Mouse (Mus musculus) retina, embryonic 14.5 days (tissue): ENCODE results near the gene Hspbap1.
A peak's percentile ranks its signal among the peaks of the same experiment; 100 is the strongest.

Source experiments
- DNase-seq: peaks from one replicate; pipeline ENCODE4 v3.0.0-alpha.2; 2015; ENCODE audit warnings: low spot score

The Hspbap1 gene

DNA sequence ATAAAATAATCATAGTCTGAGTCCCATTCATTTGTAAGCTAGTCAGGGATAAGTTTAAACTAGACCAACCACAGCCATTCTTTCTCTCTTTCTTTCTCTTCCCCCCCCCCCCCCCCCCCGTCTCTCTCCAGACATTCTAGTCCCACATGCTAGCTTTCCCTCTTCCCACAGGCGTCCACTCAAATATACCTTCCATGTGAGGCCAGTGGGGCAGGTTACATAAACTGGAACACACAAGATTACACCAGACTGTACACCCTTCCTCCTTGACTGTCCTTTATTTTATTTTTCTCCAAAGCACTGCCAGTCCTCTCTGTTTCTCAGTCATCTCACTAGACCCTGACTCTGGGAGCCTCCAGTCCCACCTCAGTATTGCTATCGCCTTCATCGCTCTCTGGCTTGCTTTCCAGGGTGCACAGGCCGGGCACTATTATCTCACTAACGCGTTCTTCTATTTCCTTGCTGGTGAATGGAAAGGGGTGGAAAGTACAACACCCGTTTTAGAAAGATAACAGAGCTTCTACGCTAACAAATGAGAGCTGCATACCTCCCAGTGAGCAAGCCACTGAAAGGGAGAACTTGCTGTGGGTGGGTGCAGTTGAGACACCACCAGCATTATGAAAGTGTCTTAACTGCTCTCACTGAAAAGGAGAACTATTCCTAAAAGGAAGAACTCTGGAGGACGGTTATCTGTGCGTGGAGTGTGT lies 6.4 kb upstream of the Hspbap1 start:
- DNase-seq = no peak

- DNase-seq = no peak
Measured at GRCm38 (mm10) chr16:35764941-35765340, 5.2 kb upstream of the Hspbap1 start.

DNA sequence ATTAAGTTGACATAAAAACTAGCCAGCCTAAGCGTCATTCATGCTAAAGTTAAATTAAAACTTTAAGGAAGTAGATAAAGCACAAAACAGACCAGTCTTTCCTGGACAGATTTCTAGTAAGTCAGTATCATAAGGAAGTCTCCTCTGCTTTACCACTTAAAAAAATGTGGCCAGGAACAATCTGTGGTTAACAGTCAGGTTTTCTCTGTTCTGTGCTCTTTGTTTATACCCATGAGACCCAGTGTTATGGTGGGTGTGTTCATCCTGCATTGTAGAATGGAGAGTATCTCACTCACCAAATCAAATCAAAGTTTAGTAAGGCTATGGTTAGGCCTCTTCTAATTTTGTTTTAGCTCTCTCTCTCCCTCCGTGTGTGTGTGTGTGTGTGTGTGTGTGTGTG lies 4.7 kb upstream of the Hspbap1 start:
- DNase-seq = no peak

GRCm38 (mm10) chr16:35766366-35766765 lies 3.8 kb upstream of the Hspbap1 start:
- no peak for DNase-seq

DNA sequence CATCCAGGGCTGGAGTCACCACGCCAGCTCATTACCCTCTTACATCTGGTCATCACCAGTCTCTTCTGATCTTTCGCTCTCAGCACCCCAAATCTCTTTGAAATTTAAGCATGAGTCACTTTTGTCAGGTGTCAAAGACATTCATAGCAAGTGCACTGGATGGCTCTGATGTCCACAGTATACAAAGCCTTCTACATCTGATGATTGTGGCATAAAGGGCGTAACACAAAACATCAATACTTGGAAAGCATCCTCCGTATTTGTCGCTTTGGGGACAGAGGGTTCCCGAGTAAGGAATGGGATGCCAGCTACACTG lies 1.7 kb upstream of the Hspbap1 start:
- no peak for DNase-seq

DNA sequence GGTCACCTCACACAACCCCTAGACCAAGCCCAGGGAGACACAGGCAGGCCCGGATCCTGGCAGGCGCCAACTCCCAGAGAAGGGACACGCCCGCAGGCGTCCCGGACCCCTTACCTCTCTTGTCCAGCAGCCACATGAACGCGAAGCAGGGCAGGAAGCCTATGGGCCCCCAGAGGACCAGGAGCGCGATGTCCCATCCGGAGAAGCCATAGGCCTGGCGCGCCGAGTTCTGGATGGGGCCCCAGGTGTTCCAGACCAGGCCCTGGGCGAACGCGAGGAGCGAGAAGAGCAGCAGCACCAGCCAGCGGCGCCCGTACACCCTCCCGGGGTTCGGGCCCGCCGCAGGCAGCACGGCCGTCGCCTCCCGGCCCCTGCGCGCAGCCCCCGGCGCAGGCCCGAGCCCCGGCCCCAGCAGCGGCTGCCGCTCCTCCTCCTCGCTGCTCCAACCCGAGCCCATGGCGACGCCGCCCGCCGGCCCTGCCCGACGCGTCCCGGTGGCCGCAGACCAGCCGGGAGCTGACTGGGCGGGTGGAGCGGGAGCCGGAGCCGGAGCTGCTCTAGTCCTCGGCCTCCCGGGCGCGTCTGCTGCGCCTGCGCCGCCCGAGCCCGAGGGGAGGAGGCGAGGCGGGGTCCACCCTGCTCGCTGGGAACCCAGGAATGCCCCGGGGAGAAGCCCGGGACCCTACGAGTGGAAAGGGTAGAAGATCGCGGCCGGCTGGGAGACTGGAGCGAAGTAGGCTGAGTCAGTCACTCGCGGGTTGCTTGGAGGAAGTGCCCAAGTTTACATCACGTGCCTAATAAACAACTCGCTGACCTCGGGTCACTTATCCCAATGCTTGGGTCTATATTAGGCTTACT lies 1.2 kb upstream of the Hspbap1 start, which contains the start of gene Dirc2:
Gene Dirc2, minus strand, starts transcription at position 572 of the 858 bp plus-strand sequence.
- DNase-seq = peak; percentile 80

DNA sequence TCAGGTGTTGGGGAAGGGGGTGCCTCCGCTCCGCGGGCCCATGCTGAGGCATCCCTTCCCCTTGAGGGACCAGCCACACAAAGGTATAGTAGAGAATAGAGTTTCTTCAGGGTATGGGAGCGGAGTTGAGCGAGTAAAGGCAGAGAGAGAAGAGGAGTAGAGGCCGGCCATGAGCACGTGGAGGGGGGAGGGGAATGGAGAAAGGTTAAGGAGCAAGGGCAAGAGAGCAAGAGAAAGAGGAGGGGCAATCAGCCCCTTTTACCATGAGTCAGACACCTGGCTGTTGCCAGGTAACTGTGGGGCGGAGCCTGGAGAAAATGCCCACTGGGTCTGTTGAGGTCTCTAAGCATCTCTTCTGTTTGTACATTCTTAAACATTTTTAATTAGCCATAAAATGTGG lies 966 bp downstream of the Hspbap1 start:
- DNase-seq = no peak

- no peak for DNase-seq
Measured at GRCm38 (mm10) chr16:35771606-35772005, 1.4 kb downstream of the Hspbap1 start.

- DNase-seq = no peak
Measured at GRCm38 (mm10) chr16:35772598-35772997, 2.4 kb downstream of the Hspbap1 start.

DNA sequence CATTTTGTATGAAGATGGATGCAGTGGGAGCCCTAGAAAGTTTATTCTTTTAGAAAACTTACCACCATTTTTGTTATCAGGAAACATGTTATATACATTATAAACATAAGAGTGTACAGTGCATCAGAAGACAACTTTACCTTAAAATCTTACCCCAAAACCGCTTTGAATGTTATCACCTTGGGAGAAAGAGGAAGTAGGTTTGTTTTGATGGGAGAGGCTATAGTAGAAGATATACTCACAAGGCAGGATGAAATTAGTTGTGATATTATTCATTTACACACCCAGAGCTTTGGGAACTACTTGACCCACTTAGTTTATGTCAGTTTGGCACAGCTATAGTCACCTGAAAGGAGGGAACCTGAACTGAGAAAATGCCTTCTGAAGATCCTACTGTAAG lies 5.7 kb downstream of the Hspbap1 start:
- no peak for DNase-seq

DNA sequence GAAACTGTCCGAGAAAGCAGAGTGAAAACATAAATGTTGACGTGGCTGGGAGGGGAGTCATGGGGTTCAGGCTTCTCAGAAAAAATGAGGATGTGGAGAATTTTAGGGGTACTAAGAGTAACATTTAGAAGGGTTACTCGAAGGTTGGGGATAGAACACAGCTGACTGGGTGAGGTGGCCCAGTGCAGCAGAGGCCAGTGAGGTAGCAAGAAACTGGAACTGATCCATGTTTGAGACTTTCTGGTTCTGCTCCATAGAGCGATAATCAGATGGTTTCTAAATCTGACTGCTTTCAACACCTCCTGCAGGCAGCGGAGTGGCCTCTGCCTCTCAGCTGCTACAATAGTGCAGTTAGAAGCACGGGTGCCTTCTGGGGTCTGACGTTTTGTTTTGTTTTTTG lies 6.6 kb downstream of the Hspbap1 start:
- DNase-seq = no peak

- DNase-seq = no peak
Measured at GRCm38 (mm10) chr16:35777768-35778167, 7.6 kb downstream of the Hspbap1 start.

DNA sequence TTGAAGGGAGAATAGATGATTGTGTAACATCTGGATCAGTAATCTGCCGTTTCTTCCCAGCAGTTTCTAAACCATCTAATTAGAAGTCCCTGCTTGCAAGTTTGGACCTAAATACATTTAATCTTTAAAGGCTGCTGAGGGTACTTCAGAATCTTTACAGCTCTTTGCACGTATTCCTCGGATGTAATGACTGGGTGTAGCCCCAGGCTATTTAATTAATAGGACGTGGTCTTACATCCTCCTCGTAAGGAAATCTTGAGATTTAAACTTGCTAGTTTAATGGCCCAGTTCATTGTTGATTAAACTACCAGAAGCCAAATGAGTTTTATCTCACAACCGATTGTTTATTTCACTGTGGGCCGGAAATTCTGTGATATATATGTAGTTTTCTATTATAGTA lies 9.5 kb downstream of the Hspbap1 start:
- DNase-seq = no peak

- DNase-seq = no peak
Measured at GRCm38 (mm10) chr16:35781096-35781495, 10.9 kb downstream of the Hspbap1 start.

GRCm38 (mm10) chr16:35781651-35782050 lies 11.5 kb downstream of the Hspbap1 start:
- no peak for DNase-seq

DNA sequence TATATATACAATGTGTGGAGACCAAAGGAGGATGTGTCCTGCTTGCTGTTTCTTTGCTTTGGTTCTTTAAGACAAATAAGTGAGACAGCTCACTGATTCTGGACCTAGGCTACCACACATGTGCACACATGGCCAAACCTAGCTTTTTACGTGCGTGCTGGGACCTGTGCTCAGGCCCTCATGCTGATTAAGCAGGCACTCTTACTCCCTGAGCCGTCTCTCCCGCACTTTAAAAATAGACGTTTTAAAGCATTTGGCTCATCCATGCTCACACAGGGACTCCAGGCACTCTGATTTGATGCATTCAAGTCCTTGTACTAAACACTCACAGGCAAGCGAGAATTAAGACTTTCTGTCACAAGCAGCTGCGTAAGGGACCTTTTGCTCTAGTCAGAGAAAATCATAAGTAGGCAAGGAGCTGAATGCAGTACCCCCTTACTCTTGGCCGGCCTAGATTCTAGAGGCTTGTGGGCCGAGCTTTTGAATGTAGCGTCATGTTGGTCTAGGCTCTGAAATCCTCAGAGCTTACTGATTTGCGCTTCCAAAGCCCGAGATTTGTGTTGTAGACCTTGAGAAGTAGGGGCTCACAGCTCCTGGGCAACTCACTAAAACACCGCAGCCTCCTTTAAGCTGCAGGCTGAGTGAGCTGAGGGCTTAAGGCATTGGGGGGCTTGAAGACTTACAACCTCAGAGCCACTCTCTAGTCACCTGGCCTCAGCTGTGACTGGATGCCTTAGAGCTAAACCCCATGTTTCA lies 12.5 kb downstream of the Hspbap1 start:
- no peak for DNase-seq

- DNase-seq = no peak
Measured at GRCm38 (mm10) chr16:35783207-35783573, 13.0 kb downstream of the Hspbap1 start.

GRCm38 (mm10) chr16:35784134-35784725 lies 14.1 kb downstream of the Hspbap1 start:
- no peak for DNase-seq

GRCm38 (mm10) chr16:35787163-35787562 lies 17.0 kb downstream of the Hspbap1 start:
- DNase-seq = no peak

- DNase-seq = no peak
Measured at GRCm38 (mm10) chr16:35787568-35788189, 17.5 kb downstream of the Hspbap1 start.

- no peak for DNase-seq
Measured at GRCm38 (mm10) chr16:35788330-35788729, 18.2 kb downstream of the Hspbap1 start.

DNA sequence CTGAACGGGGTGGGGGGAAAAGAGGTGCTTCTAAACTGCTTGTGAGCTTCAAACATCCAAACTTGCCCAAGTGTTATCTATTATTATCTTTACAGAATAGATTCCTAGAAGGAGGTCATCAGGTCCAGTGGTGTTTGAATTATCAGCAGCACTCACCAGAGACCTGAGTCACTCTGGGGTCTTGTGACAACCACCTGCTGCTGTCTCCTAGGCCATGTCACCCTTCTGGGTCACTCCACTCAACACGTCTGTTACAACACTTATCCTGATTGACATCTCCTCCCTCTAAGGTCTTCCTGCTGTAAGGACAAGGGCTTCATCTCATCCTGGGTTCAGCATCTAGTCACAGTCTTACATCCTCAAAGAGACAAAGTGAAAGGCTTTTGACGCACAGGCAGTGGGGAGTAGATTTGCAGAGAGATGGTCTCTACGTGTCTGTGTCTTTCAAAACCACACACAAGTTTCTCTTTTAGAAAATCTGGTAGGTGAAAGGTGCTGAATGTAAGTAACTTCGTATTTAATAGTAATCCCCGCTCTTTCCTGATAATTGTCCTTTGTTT lies 21.9 kb downstream of the Hspbap1 start:
- no peak for DNase-seq
